Mouse (Mus musculus): ENCODE results near the gene Sox10. TPM values are rescaled to one million over a fixed set of nuclear protein-coding genes. Genes with fewer than 3 reads are reported as not detected.

Sox10 gene
- polyA plus RNA-seq, 1 experiment from 2014 or later = 8.2 TPM

DNA sequence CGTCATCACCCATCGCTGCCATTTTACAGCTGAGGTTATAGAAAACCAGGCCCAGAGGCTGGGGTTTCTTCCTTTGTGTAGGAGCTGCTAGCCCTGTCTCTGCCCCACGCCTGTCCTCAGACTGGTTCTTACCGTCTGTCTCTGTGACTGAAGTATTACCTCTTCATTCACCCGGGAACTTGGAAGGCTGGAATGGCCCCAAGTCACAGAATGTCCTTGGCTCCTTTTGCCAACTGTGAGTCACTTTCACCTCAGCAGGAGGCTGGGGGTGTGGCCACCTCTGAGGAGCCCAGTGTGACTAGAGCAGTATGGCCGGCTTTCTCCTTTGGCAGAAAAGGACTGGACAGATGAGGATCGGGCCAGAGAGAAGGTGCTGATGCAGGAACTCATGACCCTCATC lies 33.6 kb downstream of the Sox10 start:
- H3K27me3 ChIP-seq (replicated peaks) = no peaks in the 10 kb centered on the region
- H3K4me2 ChIP-seq (replicated peaks) = no peak overlapping the region
- H3K9ac ChIP-seq = no peak overlapping the region
- ATAC-seq = no peak
- WGBS = 64% methylated on average over 7 of the region's 7 CpGs
- no peaks in the 10 kb centered on the region for H3K9me3 ChIP-seq
- H3K4me3 ChIP-seq (replicated peaks) = no peak overlapping the region
- no peaks in the 10 kb centered on the region for H3K4me1 ChIP-seq (replicated peaks)
- H3K36me3 ChIP-seq = peaks cover 25% of the 10 kb centered on the region
- H3K27ac ChIP-seq = no peak overlapping the region

DNA sequence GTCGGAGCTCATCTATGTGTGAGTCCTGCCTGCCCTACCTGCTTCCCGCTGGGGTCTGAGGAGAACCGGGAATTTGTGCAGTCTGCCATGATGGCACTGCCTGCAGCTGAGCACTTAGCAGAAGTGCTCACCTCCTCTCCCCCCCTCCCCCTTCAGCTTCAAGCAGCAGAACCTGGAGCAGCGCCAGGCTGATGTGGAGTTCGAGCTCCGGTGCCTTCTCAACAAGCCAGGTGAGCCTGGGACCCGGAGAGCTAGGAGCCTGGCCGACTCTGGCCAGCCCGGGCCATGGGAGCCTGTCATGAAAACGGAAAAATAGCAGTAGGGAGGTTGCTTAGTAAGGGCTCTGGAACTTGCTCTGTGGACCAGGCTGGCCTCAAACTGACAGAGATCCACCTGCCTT lies 34.3 kb downstream of the Sox10 start:
- no peak overlapping the region for H3K9ac ChIP-seq
- 81% methylated on average over 10 of the region's 10 CpGs for WGBS
- ATAC-seq = no peak
- peaks cover 25% of the 10 kb centered on the region for H3K36me3 ChIP-seq
- H3K4me2 ChIP-seq (replicated peaks) = no peak overlapping the region
- no peaks in the 10 kb centered on the region for H3K4me1 ChIP-seq (replicated peaks)
- H3K27me3 ChIP-seq (replicated peaks) = no peaks in the 10 kb centered on the region
- H3K27ac ChIP-seq = no peak overlapping the region
- H3K4me3 ChIP-seq (replicated peaks) = no peak overlapping the region
- H3K9me3 ChIP-seq = no peaks in the 10 kb centered on the region

DNA sequence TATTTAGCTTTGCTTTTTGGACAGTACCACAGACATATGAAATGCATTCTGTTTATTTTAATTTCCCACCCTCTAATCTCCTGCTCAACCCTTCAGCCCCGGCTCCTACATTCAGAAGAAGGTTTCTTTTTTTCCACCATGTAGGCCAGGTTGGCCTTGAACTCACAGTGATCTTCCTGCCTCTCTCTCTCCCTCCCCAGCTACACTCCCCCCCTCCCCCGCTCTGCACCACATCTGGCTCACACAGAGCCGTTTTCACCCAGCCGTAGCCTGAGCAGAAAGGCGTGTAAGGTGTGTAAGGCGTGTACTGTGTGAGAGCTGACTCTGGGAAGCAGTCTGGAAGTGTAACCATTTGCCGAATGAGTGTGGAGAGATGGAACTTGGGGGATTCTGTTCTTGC lies 35.7 kb downstream of the Sox10 start:
- H3K27ac ChIP-seq = no peak overlapping the region
- peaks cover 30% of the 10 kb centered on the region for H3K36me3 ChIP-seq
- no peak overlapping the region for H3K4me3 ChIP-seq (replicated peaks)
- no peak overlapping the region for H3K9ac ChIP-seq
- H3K4me1 ChIP-seq (replicated peaks) = no peaks in the 10 kb centered on the region
- 71% methylated on average over 7 of the region's 7 CpGs for WGBS
- no peak for ATAC-seq
- no peaks in the 10 kb centered on the region for H3K9me3 ChIP-seq
- H3K27me3 ChIP-seq (replicated peaks) = no peaks in the 10 kb centered on the region
- H3K4me2 ChIP-seq (replicated peaks) = no peak overlapping the region

DNA sequence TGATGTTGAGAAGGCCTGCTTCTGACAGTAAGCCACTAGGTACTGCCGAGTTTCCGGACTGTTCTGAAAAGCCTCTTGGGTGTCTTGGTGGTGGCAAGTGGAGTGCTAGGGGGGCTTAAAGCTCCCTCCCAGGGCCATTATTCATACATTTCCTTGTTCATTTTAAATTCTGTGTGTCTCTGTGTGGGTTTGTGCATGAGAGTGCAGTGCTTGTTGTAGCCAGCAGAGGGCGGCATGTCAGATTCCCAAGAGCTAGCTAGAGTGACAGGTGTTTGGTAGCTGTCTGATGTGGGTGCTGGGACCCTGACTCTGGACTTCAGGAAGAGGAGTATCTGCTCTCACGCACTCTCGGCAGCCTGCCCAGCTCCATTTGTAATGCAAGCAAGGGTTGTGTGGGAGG lies 36.8 kb downstream of the Sox10 start:
- Histone ChIP-seq H3K27me3 (replicated peaks) (no peaks in the 10 kb centered on the region), H3K36me3 (peaks cover 28% of the 10 kb centered on the region)
- WGBS = 94% methylated on average over 5 of the region's 5 CpGs

DNA sequence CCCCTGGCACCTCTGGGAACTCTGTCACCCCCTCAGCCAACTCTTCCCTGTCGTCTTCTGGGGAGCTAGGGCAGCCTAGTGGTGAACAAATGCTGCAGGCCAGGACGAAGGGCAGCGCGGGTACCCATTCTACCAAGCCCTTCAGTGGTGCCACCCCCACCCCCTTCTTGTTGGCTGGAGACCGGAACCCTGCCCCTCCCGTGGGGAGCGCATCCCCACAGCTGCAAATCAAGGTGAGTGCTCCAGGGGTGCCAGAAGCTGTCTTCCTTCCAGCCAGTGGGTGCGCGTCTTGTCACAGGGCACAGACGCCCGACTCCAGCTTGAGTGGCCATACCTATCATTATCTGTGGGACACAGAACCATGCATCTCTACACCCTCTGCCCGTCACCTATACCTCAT lies 37.9 kb downstream of the Sox10 start:
- Histone ChIP-seq H3K27me3 (replicated peaks) (no peaks in the 10 kb centered on the region), H3K4me2 (replicated peaks) (no peak overlapping the region), H3K36me3 (peaks cover 28% of the 10 kb centered on the region), H3K9me3 (no peaks in the 10 kb centered on the region), H3K4me3 (replicated peaks) (no peak overlapping the region), H3K27ac (no peak overlapping the region), H3K4me1 (replicated peaks) (no peaks in the 10 kb centered on the region), H3K9ac (no peak overlapping the region)
- no peak for ATAC-seq
- WGBS = 93% methylated on average over 12 of the region's 12 CpGs

More for the DNA sequence above, 36.8 kb downstream of the Sox10 start:
- no peak for ATAC-seq
- no peak overlapping the region for H3K4me2 ChIP-seq (replicated peaks)
- no peaks in the 10 kb centered on the region for H3K9me3 ChIP-seq
- H3K4me1 ChIP-seq (replicated peaks) = no peaks in the 10 kb centered on the region
- no peak overlapping the region for H3K9ac ChIP-seq
- no peak overlapping the region for H3K27ac ChIP-seq
- H3K4me3 ChIP-seq (replicated peaks) = no peak overlapping the region

DNA sequence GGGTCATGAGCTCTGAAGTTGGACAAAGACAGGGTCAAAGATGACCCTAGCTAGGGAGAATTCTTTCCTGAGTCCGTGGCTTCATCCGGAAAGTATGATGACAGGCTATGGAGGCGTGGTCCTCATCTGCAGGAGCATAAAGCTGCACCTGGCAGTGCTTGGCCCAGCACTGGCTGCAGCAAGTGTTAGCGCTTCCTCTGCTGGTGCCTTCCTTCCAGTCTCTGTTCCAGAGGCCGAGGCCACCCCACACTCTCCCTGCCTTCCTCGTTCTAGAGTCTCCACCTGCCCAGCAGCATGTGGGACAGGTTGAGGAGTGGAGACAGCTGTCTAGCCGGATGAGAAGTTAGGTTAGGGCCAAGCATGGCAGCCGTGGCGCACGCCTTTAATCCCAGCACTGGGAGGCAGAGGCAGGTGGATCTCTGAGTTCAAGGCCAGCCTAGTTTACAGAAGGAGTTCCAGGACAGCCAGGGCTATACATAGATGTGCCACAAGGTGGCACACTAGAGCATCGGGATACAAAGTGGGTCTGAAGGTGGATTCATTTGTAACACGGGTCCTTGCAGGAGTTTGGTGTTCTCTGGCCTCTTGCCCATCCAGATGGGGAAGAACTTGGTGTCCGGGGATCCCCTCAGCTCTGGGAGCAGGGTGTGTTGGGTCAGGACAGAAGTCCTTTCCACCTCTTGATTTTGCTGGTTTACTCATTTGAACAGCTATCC lies 38.7 kb downstream of the Sox10 start:
- WGBS = 81% methylated on average over 13 of the region's 13 CpGs
- H3K4me2 ChIP-seq (replicated peaks) = no peak overlapping the region
- H3K9ac ChIP-seq = no peak overlapping the region
- H3K27me3 ChIP-seq (replicated peaks) = no peaks in the 10 kb centered on the region
- H3K36me3 ChIP-seq = peaks cover 25% of the 10 kb centered on the region
- H3K4me1 ChIP-seq (replicated peaks) = no peaks in the 10 kb centered on the region
- no peak for ATAC-seq
- no peak overlapping the region for H3K27ac ChIP-seq
- no peaks in the 10 kb centered on the region for H3K9me3 ChIP-seq
- H3K4me3 ChIP-seq (replicated peaks) = no peak overlapping the region

DNA sequence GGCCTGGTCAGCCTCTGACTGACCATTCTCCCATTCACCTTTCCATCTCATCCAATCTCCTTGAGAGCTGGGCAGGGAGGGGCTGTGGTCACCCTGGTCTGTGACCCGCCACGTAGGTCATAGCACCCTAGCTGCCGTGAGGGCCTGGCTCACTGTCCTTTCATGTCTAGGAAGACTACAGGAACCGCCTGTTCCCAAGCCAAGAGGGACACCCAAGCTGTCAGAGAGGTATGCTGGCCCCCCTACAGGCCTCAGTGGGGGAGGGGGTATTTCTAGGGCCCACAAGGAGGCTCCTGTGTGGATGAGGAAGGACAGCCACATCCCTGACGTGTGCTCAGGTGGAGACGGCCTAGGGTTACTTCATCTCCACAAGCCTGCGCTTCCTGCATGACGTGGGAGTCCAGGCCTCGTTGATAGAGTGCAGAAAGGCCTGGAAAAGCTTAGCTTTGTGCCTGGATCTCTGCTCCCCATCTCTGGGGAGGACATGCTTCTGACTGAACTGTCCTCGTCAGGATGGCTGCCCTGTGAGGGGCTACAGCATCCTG lies 40.6 kb downstream of the Sox10 start:
- no peaks in the 10 kb centered on the region for H3K9me3 ChIP-seq
- no peak overlapping the region for H3K27ac ChIP-seq
- H3K36me3 ChIP-seq = peaks cover 31% of the 10 kb centered on the region
- no peak overlapping the region for H3K4me2 ChIP-seq (replicated peaks)
- H3K4me1 ChIP-seq (replicated peaks) = no peaks in the 10 kb centered on the region
- no peaks in the 10 kb centered on the region for H3K27me3 ChIP-seq (replicated peaks)
- no peak for ATAC-seq
- 81% methylated on average over 10 of the region's 10 CpGs for WGBS
- H3K4me3 ChIP-seq (replicated peaks) = no peak overlapping the region
- H3K9ac ChIP-seq = no peak overlapping the region

DNA sequence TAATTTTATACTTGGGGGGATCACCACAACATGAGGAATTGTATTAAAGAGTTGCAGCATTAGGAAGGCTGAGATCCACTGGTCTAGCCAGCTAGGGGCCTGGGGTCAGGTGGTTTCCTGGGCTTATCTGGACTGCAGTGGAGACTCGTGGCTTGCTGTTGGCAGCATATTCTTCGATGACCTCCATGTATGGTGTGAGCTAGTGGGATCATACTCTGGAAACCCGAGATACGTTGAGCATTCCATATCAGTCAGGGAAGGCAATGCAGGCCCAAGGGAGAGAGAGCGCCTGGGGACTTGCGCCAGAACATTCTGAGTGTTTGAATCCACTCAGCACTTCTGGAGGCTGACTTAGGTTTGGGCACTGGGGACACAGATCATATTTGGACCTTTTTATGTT lies 41.3 kb downstream of the Sox10 start:
- Histone ChIP-seq H3K9me3 (no peaks in the 10 kb centered on the region), H3K9ac (no peak overlapping the region), H3K27ac (no peak overlapping the region), H3K36me3 (peaks cover 31% of the 10 kb centered on the region), H3K4me2 (replicated peaks) (no peak overlapping the region), H3K27me3 (replicated peaks) (no peaks in the 10 kb centered on the region), H3K4me1 (replicated peaks) (no peaks in the 10 kb centered on the region), H3K4me3 (replicated peaks) (no peak overlapping the region)
- no peak for ATAC-seq
- WGBS = 81% methylated on average over 6 of the region's 6 CpGs

DNA sequence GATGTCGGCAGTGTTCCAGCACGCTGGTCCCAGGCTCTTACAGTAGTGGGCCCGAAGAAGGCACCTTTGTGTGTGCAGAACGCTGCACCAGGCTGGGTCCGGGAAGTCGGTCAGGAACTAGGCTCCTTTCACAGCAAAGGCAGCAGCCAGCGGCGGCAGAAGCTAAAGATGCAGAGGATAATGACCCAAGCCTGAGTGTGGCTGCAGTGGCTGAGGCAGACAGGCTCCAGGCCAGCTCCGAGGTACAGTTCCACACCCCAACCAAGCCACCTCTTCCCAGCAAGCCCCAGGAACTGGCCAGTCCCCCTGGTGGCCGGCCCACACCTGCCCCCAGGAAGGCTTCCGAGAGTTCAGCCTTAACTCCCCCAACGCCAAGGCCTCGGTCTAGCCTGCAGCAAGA lies 42.5 kb downstream of the Sox10 start:
- Histone ChIP-seq H3K27me3 (replicated peaks) (no peaks in the 10 kb centered on the region), H3K36me3 (peaks cover 24% of the 10 kb centered on the region), H3K27ac (no peak overlapping the region), H3K9me3 (no peaks in the 10 kb centered on the region), H3K4me1 (replicated peaks) (no peaks in the 10 kb centered on the region), H3K4me2 (replicated peaks) (no peak overlapping the region), H3K9ac (no peak overlapping the region), H3K4me3 (replicated peaks) (no peak overlapping the region)
- ATAC-seq = no peak
- WGBS = 83% methylated on average over 13 of the region's 13 CpGs

DNA sequence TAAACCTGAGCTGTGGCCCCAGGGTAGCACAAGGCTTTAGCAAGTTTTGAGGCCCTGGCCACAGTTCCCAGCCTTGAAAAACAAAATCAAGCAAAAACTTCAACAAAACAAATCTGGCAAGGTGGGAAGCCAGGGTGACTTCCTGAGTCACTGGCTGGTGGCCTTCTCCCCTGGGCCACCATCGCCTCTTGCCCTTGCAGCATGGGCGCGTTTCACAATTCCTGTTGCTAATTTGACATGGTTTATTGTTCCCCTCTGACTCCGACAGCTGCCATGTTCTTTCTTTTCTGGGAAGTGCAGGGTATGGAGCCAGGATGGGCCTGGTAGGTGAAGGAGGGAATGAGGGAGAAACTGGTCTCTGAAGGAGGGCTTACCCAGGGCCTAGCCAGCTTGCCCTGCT lies 42.9 kb downstream of the Sox10 start:
- H3K4me2 ChIP-seq (replicated peaks) = no peak overlapping the region
- H3K4me1 ChIP-seq (replicated peaks) = no peaks in the 10 kb centered on the region
- 78% methylated on average over 4 of the region's 4 CpGs for WGBS
- H3K27me3 ChIP-seq (replicated peaks) = no peaks in the 10 kb centered on the region
- no peak overlapping the region for H3K4me3 ChIP-seq (replicated peaks)
- H3K36me3 ChIP-seq = peaks cover 20% of the 10 kb centered on the region
- no peak for ATAC-seq
- no peak overlapping the region for H3K27ac ChIP-seq
- H3K9ac ChIP-seq = no peak overlapping the region
- H3K9me3 ChIP-seq = no peaks in the 10 kb centered on the region

DNA sequence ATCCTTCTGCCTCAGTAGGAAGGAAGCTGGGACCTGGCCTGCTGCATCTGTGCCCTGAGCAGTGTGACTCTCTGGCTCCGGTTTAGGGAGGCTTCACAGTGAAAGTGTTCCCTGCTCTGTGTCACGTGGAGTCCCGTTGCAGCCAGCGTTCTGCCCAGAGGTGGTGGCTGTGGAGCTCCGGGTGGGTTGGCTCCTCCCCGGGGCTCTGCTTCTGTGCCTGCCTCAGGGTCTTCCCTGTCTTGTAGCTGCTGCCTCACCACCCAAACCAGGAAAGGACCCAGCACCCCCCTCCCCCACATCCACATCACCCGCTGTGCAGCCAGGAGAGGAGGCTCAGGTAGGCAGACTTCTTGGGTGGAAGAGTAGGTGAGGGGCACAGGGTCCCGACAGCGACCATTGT lies 45.5 kb downstream of the Sox10 start:
- WGBS = 82% methylated on average over 9 of the region's 9 CpGs
- Histone ChIP-seq H3K9ac (no peak overlapping the region), H3K4me1 (replicated peaks) (no peaks in the 10 kb centered on the region), H3K4me3 (replicated peaks) (no peak overlapping the region), H3K27ac (no peak overlapping the region), H3K9me3 (no peaks in the 10 kb centered on the region), H3K4me2 (replicated peaks) (no peak overlapping the region), H3K27me3 (replicated peaks) (no peaks in the 10 kb centered on the region), H3K36me3 (peaks cover 12% of the 10 kb centered on the region; the same call in 1 of the 2 replicates)
- ATAC-seq = no peak

DNA sequence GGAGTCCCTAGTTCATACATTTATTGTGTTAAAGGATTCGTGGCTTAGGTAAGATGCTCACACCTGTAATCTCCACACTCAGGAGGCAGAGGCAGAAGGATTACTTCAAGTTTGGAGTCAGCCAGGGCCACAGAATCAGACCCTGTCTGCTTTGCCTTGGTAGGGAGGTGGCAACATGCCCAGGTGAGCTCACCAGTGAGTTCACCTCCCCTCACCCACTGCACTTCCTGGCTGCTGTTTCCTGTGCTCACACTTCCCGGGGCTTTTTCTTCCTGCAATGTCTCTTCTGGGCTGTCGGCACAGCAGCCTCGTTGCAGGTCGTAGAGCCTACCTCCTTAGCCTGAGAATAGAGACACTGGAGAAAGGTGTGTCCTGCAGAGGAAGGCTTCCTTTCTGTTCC lies 49.8 kb downstream of the Sox10 start:
- H3K27me3 ChIP-seq (replicated peaks) = no peaks in the 10 kb centered on the region
- 57% methylated on average over 5 of the region's 5 CpGs for WGBS
- H3K9ac ChIP-seq = no peak overlapping the region
- no peak overlapping the region for H3K27ac ChIP-seq
- peaks cover 11% of the 10 kb centered on the region; the same call in 1 of the 2 replicates for H3K36me3 ChIP-seq
- H3K9me3 ChIP-seq = no peaks in the 10 kb centered on the region
- H3K4me3 ChIP-seq (replicated peaks) = no peak overlapping the region
- peaks cover 14% of the 10 kb centered on the region for H3K4me1 ChIP-seq (replicated peaks)
- no peak for ATAC-seq
- no peak overlapping the region for H3K4me2 ChIP-seq (replicated peaks)

DNA sequence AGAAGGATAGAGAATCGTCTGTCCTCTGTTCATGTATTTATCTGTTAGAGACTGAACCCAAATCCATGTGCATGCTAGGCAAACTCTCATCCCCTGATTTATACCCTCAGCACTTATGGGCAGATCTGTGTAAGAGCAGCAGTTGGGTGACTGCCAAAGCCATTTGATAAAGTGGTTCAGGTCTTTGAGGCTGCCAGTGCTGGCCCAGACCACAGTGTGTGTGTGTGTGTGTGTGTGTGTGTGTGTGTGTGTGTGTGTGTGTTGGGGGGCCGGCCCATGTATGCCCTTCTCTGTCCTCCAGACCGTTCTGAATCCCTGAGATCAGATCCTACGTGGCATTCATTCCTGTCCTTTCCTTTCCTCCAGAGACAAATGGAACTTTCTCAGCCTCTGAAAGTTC lies 53.3 kb downstream of the Sox10 start:
- Histone ChIP-seq H3K36me3 (0 out of 2 replicates have a peak, but pooled peaks cover 6% of the 10 kb centered on the region), H3K4me1 (replicated peaks) (peaks cover 32% of the 10 kb centered on the region), H3K9ac (no peak overlapping the region), H3K4me3 (replicated peaks) (no peak overlapping the region), H3K27me3 (replicated peaks) (no peaks in the 10 kb centered on the region), H3K4me2 (replicated peaks) (peak overlapping the region; percentile 94; the same call in 1 of the 2 replicates), H3K27ac (0 out of 2 replicates have a peak overlapping the region, but pooled peaks have one; percentile 30), H3K9me3 (no peaks in the 10 kb centered on the region)
- no peak for ATAC-seq
- 58% methylated on average over 4 of the region's 4 CpGs for WGBS

Data from intestine, embryonic 15.5 days (tissue).